Mouse (Mus musculus): ENCODE results near the gene Hbq1a. TPM values are rescaled to one million over a fixed set of nuclear protein-coding genes. Genes with fewer than 3 reads are reported as not detected.

Hbq1a gene
- total and polyA plus RNA-seq, 3 experiments, result 0.29 to 0.46 TPM; not detected in 1

DNA sequence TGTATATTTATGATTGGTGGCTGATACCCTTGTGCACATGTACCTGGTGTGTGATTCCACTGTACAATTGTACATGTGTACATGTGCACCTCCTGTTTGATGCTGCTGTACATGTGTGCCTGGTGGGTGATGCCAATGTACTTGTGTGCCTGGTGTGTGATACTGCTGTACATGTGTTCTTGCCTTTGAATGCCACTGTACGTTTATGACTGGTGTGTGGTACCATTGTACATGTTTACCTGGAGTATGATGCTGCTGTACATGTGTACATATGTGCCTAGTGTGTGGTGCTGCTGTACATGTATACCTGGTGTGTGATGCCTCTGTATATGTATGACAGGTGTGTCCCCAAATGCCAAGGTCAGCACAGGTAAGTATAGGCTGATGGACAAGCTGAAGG lies 1.6 kb downstream of the Hbq1a start:
- Histone ChIP-seq H3K27me3 (ENCODE audit: control insufficient read depth in 1 of 2, insufficient read depth in 2 of 2, low read length in 2 of 2) (no peaks in the 10 kb centered on the region; a peak in 1 of 4 replicates), H3K79me2 (ENCODE audit: control insufficient read depth, insufficient read depth, low read length, poor library complexity) (no peaks in the 10 kb centered on the region), H3K9me3 (replicated peaks; ENCODE audit: insufficient read depth, low read length) (no peaks in the 10 kb centered on the region), H3K36me3 (ENCODE audit: control insufficient read depth in 1 of 2, insufficient read depth in 2 of 2, low read length in 2 of 2) (no peaks in the 10 kb centered on the region; a peak in 1 of 4 replicates), H3K4me1 (ENCODE audit: control insufficient read depth in 1 of 2, insufficient read depth in 2 of 2, low read length in 2 of 2) (no peaks in the 10 kb centered on the region; a peak in 1 of 4 replicates), H3K4me3 (ENCODE audit: control insufficient read depth in 1 of 2, insufficient read depth in 1 of 2, low read depth in 2 of 2, low read length in 2 of 2) (no peak overlapping the region), H3K9ac (ENCODE audit: control insufficient read depth, low read depth, low read length, poor library complexity, severe bottlenecking) (no peak overlapping the region), H3K27ac (ENCODE audit: control insufficient read depth, low read depth, low read length) (no peak overlapping the region)
- DNase-seq (ENCODE audit: low read depth, low spot score), result no peak
- no peak for TF ChIP-seq CHD2 (IDR thresholded peaks at IDR 0.05; ENCODE audit: low read length)
- peak; percentile 95; the same call in 1 of the 2 replicates for TF ChIP-seq POLR2AphosphoS5 (IDR thresholded peaks at IDR 0.05; ENCODE audit: borderline replicate concordance, low read depth, low read length)

- no peaks in the 10 kb centered on the region; a peak in 1 of 4 replicates for H3K36me3 ChIP-seq (ENCODE audit: control insufficient read depth in 1 of 2, insufficient read depth in 2 of 2, low read length in 2 of 2)
- TF ChIP-seq MEF2A (IDR thresholded peaks at IDR 0.05; ENCODE audit: extremely low read depth, insufficient replicate concordance, low read depth, low read length, poor library complexity, severe bottlenecking) (no peak), MYC (IDR thresholded peaks at IDR 0.05; ENCODE audit: low read depth, low read length) (no peak), MAFK (IDR thresholded peaks at IDR 0.05; ENCODE audit: borderline replicate concordance, low read depth, low read length) (no peak), BHLHE40 (IDR thresholded peaks at IDR 0.05; ENCODE audit: borderline replicate concordance, low read depth, low read length) (no peak), GATA1 (IDR thresholded peaks at IDR 0.05; ENCODE audit: low read depth, low read length) (no peak), MAZ (IDR thresholded peaks at IDR 0.05; ENCODE audit: low read depth, low read length) (no peak), RCOR1 (IDR thresholded peaks at IDR 0.05; ENCODE audit: low read depth, low read length) (no peak), MYB (IDR thresholded peaks at IDR 0.05; ENCODE audit: low read depth, low read length) (no peak), ZKSCAN1 (IDR thresholded peaks at IDR 0.05; ENCODE audit: low read depth, low read length) (no peak), MAX (IDR thresholded peaks at IDR 0.05; ENCODE audit: low read length) (no peak), SIN3A (IDR thresholded peaks at IDR 0.05; ENCODE audit: low read length) (no peak), TBP (IDR thresholded peaks at IDR 0.05; ENCODE audit: low read depth, low read length) (no peak)
- no peaks in the 10 kb centered on the region for H3K79me2 ChIP-seq (ENCODE audit: control insufficient read depth, insufficient read depth, low read length, poor library complexity)
- no peak overlapping the region for H3K9ac ChIP-seq (ENCODE audit: control insufficient read depth, low read depth, low read length, poor library complexity, severe bottlenecking)
- H3K4me1 ChIP-seq (ENCODE audit: control insufficient read depth in 1 of 2, insufficient read depth in 2 of 2, low read length in 2 of 2), result no peaks in the 10 kb centered on the region; a peak in 1 of 4 replicates
- H3K9me3 ChIP-seq (replicated peaks; ENCODE audit: insufficient read depth, low read length), result no peaks in the 10 kb centered on the region
- no peak overlapping the region for H3K27ac ChIP-seq (ENCODE audit: control insufficient read depth, low read depth, low read length)
- H3K27me3 ChIP-seq (ENCODE audit: control insufficient read depth in 1 of 2, insufficient read depth in 2 of 2, low read length in 2 of 2), result no peaks in the 10 kb centered on the region; a peak in 1 of 4 replicates
- no peak for DNase-seq (ENCODE audit: low read depth, low spot score)
- no peak overlapping the region for H3K4me3 ChIP-seq (ENCODE audit: control insufficient read depth in 1 of 2, insufficient read depth in 1 of 2, low read depth in 2 of 2, low read length in 2 of 2)
Measured at GRCm38 (mm10) chr11:32302824-32303419, 3.1 kb downstream of the Hbq1a start.

GRCm38 (mm10) chr11:32303455-32303854 lies 3.6 kb downstream of the Hbq1a start:
- no peaks in the 10 kb centered on the region for H3K9me3 ChIP-seq (replicated peaks; ENCODE audit: insufficient read depth, low read length)
- H3K36me3 ChIP-seq (ENCODE audit: control insufficient read depth in 1 of 2, insufficient read depth in 2 of 2, low read length in 2 of 2), result no peaks in the 10 kb centered on the region
- no peaks in the 10 kb centered on the region for H3K79me2 ChIP-seq (ENCODE audit: control insufficient read depth, insufficient read depth, low read length, poor library complexity)
- no peaks in the 10 kb centered on the region; a peak in 1 of 4 replicates for H3K27me3 ChIP-seq (ENCODE audit: control insufficient read depth in 1 of 2, insufficient read depth in 2 of 2, low read length in 2 of 2)
- H3K4me3 ChIP-seq (ENCODE audit: control insufficient read depth in 1 of 2, insufficient read depth in 1 of 2, low read depth in 2 of 2, low read length in 2 of 2), result no peak overlapping the region
- TF ChIP-seq MAFK (IDR thresholded peaks at IDR 0.05; ENCODE audit: borderline replicate concordance, low read depth, low read length), result no peak
- no peak for TF ChIP-seq MAZ (IDR thresholded peaks at IDR 0.05; ENCODE audit: low read depth, low read length)
- no peak for TF ChIP-seq TAL1 (IDR thresholded peaks at IDR 0.05; ENCODE audit: low read length)
- no peak for TF ChIP-seq HCFC1 (IDR thresholded peaks at IDR 0.05; ENCODE audit: low read depth, low read length)
- no peaks in the 10 kb centered on the region for H3K4me1 ChIP-seq (ENCODE audit: control insufficient read depth in 1 of 2, insufficient read depth in 2 of 2, low read length in 2 of 2)
- no peak overlapping the region for H3K27ac ChIP-seq (ENCODE audit: control insufficient read depth, low read depth, low read length)
- DNase-seq (ENCODE audit: low read depth, low spot score), result no peak
- no peak overlapping the region for H3K9ac ChIP-seq (ENCODE audit: control insufficient read depth, low read depth, low read length, poor library complexity, severe bottlenecking)

Data from MEL (cell line).